Mouse (Mus musculus) frontal cortex, adult 2 months (tissue): Measurements from ENCODE around the gene Ogt. TPM values are rescaled to one million over a fixed set of nuclear protein-coding genes. Genes with fewer than 3 reads are reported as not detected.

Experiments used
- DNase-seq, 2 experiments: peaks; one replicate each; pipeline ENCODE4 v3.0.0; 2022; ENCODE audit warnings: low spot score in 1 of 2; ENCODE audit errors: extremely low spot score in 1 of 2
- polyA plus RNA-seq: library from polyadenylated mRNA; depleted of rRNA; stranded (reverse); fragments of >200 nt; gene quantifications from 2 replicates; pipeline ENCODE4 v1.2.3, GENCODE M21; 2012; rRNA removed

Gene Ogt
- polyA plus RNA-seq, 1 experiment = 403 TPM

DNA sequence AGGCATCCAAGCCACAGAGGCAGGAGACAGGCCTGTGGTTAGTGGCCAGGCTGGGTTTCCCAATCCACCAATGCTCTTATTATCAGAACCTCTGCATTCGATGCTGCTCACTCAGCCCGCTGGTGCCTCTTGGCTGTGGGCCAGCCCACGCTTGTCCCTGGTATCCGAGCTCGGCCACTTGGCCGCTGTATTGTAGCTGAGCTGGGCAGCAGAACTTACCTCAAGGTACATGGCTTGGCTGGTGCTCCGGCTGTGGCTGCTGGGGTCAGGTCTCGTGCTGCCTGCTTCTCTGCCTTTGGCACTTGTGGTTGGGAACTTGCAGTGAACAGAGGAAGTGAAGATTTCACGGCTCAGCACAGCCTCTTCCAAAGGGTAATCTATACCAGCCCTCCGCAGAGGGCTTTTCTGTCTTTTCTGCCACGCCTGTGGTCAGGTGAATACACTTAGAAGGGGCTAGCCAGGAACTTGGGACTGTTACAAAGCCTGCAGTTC is 94.0 kb downstream of the Ogt start, which contains the start of gene Cxcr3:
TSS of gene Cxcr3 (minus strand) at position 442 of the 492 bp plus-strand sequence.
- DNase-seq = no peak

Other genes starting within 250 kb of the Ogt start
- 182 and 236 TPM in 2 replicates for gene Zmym3, start 219.2 kb upstream of the Ogt start, polyA plus RNA-seq
- 157 and 159 TPM in 2 replicates for gene Nono, start 210.7 kb upstream of the Ogt start, polyA plus RNA-seq
- gene Itgb1bp2, start 191.0 kb upstream of the Ogt start, polyA plus RNA-seq = 1.7 and 2.0 TPM in 2 replicates
- 47.7 and 49.5 TPM in 2 replicates for gene Taf1, start 107.3 kb upstream of the Ogt start, polyA plus RNA-seq
- 0.25 and 0.46 TPM in 2 replicates for gene Cxcr3, start 94.2 kb downstream of the Ogt start, polyA plus RNA-seq
- gene Gm4779, start 154.4 kb downstream of the Ogt start, polyA plus RNA-seq = 0.08 and 0.16 TPM in 2 replicates
- not detected in 2 replicates for gene 8030474K03Rik, start 154.6 kb downstream of the Ogt start, polyA plus RNA-seq
- 12.1 and 12.2 TPM in 2 replicates for gene Nhsl2, start 209.3 kb downstream of the Ogt start, polyA plus RNA-seq